Mouse (Mus musculus) right cerebral cortex, adult 18-20 months (tissue): ENCODE results near the gene Hist1h2bl.
"Not testable (repeated sequence)": the region's sequence is repeated elsewhere in the genome, so short reads cannot be mapped to it uniquely, and the experiment has no call there.

Experiments used
- DNase-seq: peaks from one replicate; pipeline ENCODE4 v3.0.0; 2022; ENCODE audit warnings: mixed read lengths

Gene Hist1h2bl

DNA sequence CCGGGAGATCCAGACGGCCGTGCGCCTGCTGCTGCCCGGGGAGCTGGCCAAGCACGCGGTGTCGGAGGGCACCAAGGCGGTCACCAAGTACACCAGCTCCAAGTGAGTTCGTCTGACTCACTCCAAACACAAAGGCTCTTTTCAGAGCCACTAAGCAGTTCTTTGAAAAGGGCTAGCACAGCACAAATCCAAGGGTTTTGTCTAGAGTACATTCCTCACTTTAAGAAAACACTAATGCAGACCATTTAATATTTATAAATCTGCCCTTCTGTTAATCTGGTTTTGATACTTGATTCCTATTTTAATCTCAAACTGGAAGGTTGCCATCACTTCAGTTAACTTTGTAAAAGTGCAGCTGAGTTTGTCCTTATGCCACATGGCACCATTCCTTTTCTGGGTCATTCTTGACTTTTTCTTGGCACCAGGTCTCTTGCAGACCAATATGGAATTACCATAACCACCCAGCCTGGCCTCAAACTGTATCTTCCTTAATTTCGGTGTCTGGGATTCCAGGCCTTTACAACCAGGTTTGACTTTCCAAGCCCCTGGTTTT, 6.5 kb upstream of the Hist1h2bl start:
- DNase-seq = no peak

DNA sequence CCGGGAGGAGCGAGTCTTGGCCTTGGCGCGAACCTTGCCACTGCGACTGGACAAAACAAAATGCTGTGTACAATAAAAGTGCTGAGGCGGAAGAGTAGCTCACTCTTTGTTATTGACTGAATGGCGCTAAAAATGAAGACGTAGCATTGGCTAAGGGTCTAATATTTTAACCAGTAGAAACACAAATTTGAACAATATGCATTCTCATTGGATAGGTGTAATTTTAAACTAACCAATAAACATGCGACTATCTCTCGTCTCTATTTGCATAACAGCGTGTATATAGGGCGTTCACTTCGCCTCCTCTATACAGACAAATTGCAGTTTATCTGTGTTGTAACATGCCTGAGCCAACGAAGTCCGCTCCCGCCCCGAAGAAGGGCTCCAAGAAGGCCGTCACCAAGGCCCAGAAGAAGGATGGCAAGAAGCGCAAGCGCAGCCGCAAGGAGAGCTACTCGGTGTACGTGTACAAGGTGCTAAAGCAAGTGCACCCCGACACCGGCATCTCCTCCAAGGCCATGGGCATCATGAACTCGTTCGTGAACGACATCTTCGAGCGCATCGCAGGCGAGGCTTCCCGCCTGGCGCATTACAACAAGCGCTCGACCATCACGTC, 5.9 kb upstream of the Hist1h2bl start, which contains the start of gene Hist1h2bm:
TSS of gene Hist1h2bm (plus strand) at position 288 of the 616 bp plus-strand sequence.
- DNase-seq = peak; percentile 64

DNA sequence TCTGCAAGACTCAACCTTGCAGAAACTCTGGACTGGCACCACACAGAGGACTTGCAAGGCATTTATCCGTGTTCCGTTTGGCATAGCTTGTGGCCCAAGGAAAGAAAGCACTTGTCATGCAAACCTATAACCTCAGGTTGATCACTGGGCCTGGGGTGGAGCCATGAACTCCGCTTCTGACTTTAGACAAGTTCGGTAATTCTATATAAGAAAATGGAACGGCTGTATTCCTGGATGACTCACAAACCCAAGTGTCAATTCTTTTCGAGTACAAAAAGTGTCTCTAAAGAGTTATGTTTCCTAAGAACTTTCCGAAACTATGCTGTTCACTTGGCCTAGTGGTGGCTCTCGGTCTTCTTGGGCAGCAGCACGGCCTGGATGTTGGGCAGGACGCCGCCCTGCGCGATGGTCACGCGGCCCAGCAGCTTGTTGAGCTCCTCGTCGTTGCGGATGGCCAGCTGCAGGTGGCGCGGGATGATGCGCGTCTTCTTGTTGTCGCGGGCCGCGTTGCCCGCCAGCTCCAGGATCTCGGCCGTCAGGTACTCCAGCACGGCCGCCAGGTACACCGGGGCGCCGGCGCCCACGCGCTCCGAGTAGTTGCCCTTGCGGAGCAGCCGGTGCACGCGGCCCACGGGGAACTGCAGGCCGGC, 5.3 kb upstream of the Hist1h2bl start:
- not testable (repeated sequence) for DNase-seq

DNA sequence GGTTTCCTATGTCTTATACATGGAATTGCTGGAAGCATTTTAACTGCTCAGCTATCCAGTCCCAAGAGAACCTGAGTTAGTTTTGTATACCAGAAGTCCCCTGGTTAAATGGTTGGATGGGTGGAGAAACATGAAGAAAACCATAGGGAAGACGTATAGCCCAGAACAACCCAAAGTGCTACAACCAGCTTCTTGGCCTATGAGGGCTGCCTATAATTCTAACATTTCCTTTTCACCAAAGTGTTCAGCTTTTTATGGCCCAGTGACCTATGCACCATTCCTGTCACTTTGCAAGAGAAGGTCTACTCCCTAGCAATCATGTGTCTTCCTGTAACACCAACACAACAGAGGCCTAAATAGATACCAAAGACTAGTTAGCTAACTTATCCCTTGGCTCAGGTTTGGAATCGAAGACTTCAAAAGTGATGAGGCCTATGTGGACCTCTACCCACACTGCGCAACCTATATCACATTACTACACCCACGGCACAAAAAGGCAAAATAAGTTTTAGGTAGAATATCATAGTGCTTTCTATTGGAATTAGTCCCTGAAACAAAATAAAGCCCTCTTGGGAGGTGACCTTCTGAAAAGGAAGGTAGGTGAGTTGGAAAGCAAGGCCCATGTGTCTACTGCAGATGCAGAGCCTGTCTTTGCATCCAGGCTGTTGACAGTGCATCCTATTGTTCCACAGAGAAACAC, 2.6 kb upstream of the Hist1h2bl start:
- no peak for DNase-seq

DNA sequence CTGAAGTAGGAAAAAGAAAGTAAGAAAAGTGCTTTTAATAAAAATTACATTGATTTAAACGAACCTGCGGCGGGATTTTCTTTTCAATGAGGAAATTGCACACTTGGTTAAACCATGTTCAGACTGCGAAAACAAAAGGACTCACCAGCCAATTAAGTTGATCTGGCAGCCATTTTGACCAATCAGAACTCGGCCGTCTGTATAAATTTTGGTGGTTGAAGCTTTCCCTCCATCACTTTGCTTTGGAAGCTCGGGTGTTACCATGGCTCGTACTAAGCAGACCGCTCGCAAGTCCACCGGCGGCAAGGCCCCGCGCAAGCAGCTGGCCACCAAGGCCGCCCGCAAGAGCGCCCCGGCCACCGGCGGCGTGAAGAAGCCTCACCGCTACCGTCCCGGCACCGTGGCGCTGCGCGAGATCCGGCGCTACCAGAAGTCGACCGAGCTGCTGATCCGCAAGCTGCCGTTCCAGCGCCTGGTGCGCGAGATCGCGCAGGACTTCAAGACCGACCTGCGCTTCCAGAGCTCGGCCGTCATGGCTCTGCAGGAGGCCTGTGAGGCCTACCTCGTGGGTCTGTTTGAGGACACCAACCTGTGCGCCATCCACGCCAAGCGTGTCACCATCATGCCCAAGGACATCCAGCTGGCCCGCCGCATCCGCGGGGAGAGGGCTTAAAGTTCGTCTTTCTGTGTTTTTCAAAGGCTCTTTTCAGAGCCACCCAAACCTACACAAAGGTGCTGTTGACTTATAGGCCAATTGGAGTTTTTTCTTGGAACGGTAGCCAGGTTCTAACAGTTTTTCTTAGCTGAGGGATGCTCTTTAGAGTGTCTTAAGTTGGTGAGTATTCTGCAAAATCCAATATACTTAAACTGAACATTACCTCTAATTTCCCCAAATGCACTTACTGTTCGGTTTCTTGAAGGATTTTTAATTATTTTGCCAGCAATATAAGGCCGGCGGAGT, 1.7 kb upstream of the Hist1h2bl start, which contains the start of gene Hist1h3h:
TSS of gene Hist1h3h (plus strand) at position 263 of the 961 bp plus-strand sequence.
- peak; percentile 91 for DNase-seq

DNA sequence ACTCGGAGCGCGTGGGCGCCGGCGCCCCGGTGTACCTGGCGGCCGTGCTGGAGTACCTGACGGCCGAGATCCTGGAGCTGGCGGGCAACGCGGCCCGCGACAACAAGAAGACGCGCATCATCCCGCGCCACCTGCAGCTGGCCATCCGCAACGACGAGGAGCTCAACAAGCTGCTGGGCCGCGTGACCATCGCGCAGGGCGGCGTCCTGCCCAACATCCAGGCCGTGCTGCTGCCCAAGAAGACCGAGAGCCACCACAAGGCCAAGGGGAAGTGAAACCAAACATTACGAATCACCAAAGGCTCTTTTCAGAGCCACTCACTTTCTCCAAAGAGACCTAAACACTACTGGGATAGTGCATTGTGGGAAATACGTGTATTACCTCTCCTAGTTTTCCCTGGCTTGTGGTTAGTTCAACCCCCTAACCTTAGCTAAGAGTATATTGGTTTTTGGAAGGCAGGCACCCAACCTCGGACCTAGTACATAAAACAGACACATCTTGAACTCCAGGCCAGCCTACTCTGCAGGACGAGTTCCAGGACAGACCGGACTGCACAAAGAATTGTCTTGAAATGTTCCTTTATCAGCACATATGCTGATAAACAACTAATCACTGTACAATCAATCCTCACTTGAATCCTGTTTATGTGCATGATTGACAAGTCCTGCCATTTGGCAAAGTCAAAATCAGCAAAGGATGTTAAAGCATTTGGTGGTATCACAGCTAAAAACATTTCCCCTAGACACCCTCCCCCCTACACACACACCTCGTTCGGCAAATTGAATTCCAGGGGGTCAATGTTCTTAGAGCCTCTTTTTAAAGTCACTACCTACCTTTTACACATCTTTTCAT, 823 bp upstream of the Hist1h2bl start:
- not testable (repeated sequence) for DNase-seq

DNA sequence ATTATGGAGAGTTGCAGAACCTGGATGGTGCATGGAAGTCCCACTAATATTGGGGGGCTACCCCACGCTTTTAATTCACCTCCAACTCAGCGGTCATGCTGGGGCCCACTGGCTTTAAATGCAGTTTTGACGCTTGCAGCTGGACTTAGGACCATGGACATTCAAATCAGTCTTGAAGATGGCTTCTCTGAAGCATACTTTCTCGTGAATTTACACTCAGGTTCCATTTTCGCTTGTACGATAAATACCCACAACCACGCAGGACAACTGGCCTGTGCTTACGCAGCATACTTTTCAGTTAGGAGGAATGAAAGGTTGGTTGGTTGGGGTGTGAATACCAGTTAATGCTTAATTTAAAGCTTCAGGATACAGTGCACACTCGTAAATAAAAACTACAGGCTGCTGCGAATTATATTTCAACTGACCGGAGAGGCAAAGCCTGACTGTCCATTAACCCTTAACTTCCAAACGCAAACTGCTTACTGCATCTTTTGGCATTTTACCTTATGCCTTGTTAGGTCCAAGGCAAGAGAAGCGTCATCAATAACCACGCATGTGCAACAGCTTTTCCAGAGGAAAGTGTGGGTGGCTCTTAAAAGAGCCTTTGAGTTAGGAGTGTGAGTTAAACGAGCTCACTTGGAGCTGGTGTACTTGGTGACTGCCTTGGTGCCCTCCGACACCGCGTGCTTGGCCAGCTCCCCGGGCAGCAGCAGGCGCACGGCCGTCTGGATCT, 646 bp downstream of the Hist1h2bl start:
- DNase-seq = peak; percentile 22

DNA sequence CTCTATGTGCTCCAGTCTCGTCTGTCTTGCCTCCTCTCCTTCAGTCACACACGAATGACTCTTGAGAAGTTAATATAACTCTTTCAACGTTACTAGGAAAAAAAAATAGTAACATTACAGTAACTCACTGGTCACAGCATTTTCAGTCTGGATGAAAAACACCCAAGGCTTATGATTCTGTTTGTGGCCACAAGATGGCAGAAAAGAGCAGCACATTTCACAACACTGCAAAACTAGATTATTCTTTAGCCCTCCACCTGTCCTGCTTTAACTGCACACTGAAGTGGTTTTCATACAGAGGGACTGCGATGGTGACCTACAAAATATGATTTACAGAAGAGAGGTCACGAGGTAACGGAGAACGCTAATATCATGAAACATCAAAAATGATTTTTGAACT, 1.2 kb downstream of the Hist1h2bl start:
- peak; percentile 75 for DNase-seq

DNA sequence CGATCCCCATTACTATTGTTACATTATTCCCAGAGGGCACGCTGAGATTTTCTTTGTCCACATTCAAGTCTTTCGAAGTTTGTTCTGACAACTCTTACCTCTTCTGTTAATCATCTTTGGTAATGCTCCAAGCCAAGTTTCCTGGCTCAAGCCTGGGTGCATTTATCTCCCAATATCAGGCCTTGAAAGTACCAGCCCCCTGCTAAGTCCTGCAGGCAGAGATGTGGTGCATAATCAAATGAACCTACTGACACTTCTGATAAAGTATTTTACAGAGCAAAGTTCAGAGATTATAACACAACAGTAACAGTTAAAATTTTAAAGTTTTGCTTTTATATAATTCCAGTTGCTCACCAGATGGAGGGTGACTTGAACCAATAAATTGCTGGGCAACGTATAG, 4.2 kb downstream of the Hist1h2bl start:
- DNase-seq = no peak

DNA sequence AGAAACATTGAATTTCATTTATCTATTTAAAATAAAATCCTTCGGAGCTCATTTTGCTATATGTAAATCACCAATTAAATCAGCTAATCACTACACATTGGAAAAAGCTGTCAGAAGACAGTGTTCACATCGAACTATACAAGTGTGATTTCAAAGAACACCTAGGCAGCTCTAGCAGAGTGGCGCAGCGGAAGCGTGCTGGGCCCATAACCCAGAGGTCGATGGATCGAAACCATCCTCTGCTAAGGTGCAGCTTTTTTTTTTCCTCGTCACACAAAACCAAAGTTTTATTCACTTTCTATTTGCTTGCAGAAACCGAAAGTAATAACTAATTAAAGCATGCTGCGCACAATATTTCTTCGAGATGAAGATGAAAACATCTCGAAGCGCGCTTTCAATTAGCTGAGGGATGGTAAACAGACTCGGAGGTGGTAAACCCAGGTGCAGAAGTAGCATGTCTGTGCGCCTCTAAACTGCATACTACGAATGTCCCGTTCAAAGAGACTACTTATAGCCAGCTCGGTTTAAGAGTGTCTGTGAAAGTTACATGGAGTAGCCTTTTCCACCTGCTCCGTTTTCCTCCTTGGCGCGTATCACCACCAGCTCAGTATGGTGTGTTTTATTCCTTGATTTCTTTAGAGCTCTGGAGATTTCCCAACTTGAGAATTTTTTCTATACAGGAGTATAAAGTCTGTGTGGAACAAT, 5.0 kb downstream of the Hist1h2bl start:
- DNase-seq = peak; percentile 77

DNA sequence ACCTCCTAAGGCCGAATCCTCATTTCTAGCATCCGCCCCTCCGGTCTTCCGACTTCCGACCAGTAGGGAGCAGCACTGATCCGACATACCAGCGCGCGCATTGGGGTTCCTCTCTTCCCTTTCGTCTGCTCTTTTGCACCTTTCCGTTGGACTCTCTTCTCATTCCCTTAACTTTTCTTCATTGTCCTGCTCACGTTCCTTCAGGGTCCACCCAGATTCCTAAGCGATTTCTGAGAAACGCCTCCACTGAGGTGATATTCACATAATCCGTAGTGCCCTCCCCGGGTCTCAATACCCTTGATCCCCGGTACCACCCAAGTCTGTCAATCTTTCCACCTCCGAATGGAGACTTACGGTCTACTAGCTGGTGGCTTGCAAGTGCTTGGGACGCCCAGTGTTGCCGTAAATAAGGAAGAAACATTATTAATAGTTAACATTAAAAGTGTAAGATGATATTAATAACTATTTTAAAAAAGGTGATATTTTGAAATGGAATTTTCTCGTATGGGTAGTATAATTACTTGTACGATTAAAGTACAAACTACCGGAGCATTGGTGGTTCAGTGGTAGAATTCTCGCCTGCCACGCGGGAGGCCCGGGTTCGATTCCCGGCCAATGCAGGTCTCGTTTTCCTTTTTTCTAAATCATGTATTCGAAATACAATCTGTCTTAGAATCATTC, 5.8 kb downstream of the Hist1h2bl start:
- DNase-seq = peak; percentile 90

DNA sequence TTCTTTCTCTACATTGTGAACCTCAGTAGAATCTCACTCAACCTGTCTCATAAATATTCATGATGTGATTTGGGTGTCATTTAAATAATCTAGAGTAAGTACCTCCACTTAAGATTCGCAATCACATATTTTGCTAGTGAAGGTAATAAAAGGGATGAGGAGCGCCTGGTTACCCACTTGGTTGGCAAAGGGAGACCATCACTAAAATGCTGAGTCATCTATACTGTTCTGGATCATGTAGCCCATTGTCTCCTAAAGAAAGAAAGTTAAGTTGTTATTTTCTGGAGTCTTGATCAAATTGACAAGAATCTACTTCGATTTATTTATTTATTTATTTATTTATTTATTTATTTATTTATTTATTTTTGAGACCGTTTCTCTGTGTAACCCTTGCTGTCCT, 9.3 kb downstream of the Hist1h2bl start:
- no peak for DNase-seq

DNA sequence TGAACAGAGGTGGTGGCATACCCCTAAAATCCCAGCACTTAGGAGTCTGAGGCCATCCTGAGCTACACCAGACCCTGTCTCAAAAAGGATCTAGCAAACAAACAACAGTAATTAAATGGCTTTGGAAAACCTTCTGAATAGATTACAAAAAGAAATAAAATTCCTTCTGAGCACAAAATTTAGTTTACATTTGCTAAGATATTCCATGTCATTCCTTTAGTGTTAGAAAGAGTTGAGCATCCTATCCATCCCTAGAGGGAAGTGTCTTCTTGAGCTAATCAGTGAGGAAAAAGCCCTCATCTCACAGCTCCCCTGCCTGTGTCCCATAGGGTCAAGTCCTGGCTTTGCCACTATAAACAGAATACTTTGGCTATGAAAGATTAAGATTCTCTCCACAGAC, 18.1 kb downstream of the Hist1h2bl start, which contains the start of gene Olfr1359:
TSS of gene Olfr1359 (plus strand) at position 301 of the 400 bp plus-strand sequence.
- no peak for DNase-seq

DNA sequence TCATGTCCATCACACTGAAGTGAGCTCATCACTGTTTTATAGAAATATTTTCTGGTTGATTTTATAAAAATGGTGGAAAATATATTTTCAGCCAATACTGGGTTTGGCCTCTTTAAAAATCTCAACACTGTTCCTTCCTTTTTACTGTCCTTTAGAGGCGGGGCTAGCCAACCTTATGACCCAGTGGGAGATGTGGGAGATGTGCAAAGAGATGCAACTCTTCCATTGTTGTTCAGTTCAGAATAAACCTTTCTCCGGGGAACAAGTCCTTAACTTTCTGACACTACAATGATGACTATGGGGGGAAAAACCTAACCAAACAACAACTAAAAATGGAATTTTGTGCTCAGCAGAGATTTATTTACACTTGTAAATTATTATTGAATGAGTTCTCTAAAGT, 38.6 kb downstream of the Hist1h2bl start, which contains the start of gene Olfr1360:
TSS of gene Olfr1360 (minus strand) at position 101 of the 400 bp plus-strand sequence.
- DNase-seq = no peak
